Mouse (Mus musculus) left cerebral cortex, postnatal 14 days (tissue): ENCODE results near the gene Treml4. TPM values are rescaled to one million over a fixed set of nuclear protein-coding genes. Genes with fewer than 3 reads are reported as not detected.
A peak's percentile ranks its signal among the peaks of the same experiment; 100 is the strongest.
"Not testable (repeated sequence)": the region's sequence is repeated elsewhere in the genome, so short reads cannot be mapped to it uniquely, and the experiment has no call there.

ENCODE experiments used
- DNase-seq, 2 experiments: peaks; one replicate each; pipeline ENCODE4 v3.0.0; 2021 to 2022; ENCODE audit warnings: low spot score in 2 of 2, mixed read lengths in 1 of 2
- intact Hi-C: fragments of 180-260 bp; cut with DNase I; formaldehyde crosslinking; loops from one replicate; pipeline ENCODE4 v1.15.1; 2025
- total RNA-seq, 2 experiments: library from RNA; stranded (reverse); gene quantifications; 2 replicates each; pipeline ENCODE4 v1.2.3; 2021

The Treml4 gene
- total RNA-seq, 2 experiments from 2014 or later = not detected

- intact Hi-C loops = no loop called here
- DNase-seq = no peak
Measured at GRCm38 (mm10) chr17:48272158-48272557, 8.1 kb downstream of the Treml4 start.

DNA sequence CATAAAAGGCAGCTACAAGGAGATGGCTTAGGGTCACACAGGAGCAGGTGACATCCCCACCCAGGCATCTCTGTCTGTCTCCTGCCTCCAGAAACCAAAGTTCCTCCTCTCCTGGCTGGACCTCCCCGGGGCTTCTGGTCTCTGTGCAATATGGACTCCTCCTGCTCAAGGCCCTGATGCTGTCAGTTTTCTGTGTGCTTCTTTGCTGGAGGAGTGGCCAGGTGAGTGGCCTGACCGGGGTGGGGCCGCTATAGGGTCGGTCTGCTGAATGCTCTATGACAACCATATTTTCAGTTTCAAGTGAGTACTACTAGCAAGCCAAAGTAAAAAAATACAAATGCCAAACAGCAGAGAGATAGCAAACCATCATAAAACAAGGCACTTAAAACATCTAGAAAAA lies 8.5 kb downstream of the Treml4 start:
- intact Hi-C loops = no loop called here
- DNase-seq = no peak

- intact Hi-C loops = no loop called here
- no peak for DNase-seq
Measured at GRCm38 (mm10) chr17:48274098-48274497, 10.0 kb downstream of the Treml4 start.

DNA sequence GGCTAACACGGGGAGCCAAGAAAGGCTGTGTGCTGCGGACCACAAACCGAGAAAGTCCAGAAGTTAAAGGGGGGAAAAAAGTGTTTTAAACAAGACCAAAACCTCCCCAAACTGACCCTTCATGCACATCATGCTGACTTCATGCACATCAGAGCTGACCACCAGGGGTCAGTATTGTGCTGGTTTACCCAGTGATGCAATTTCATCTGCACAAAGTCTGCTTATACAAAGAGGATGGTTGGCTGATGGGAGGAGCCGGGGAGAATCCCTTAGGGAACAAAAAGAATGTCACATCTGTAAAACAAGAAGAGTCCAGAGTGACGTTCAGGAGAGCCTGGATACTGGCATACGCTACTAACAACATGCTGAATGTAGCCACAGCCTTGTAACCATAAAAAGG lies 10.8 kb downstream of the Treml4 start:
- peak; percentile 76 to 83 for DNase-seq
- intact Hi-C loops = loop anchor here (1.0 to 5.0 kb wide), 2 partner anchors 62 to 132 kb away; partner anchors contain the start of gene Nfya

- intact Hi-C loops = loop anchor here (1.0 to 5.0 kb wide), 2 partner anchors 62 to 132 kb away; partner anchors contain the start of gene Nfya
- DNase-seq = no peak
Measured at GRCm38 (mm10) chr17:48275736-48276135, 11.6 kb downstream of the Treml4 start.

DNA sequence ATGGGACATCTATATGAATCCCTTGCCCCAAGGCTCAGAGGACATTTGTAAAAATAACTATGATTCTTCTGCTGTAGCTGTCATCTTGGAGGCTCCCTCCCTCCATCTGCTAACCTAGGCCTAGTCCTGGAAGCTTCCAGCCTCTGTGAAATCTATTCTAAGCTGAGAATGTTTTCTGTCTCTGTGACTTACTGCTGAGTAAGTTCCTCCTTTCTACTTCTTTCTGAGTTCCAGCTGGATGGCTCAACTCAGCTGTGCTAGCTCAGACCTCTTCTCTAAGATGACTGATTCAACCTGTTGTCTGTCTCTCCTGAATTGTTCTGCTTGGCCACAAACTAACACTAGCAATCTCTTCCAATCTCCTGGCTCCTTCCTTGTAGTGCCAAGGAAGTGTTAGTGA lies 14.3 kb downstream of the Treml4 start:
- intact Hi-C loops = loop anchor here (5.0 kb wide), 1 partner anchor 129 kb away; the partner anchor contains the start of gene Nfya
- DNase-seq = no peak

- DNase-seq = no peak
- intact Hi-C loops = loop anchor here (5.0 kb wide), 1 partner anchor 128 kb away; the partner anchor contains the start of gene Nfya
Measured at GRCm38 (mm10) chr17:48279002-48279401, 14.9 kb downstream of the Treml4 start.

- DNase-seq = no peak
- intact Hi-C loops = no loop called here
Measured at GRCm38 (mm10) chr17:48280943-48281738, 17.0 kb downstream of the Treml4 start.

- no peak for DNase-seq
- intact Hi-C loops = no loop called here
Measured at GRCm38 (mm10) chr17:48281739-48282085, 17.6 kb downstream of the Treml4 start.

DNA sequence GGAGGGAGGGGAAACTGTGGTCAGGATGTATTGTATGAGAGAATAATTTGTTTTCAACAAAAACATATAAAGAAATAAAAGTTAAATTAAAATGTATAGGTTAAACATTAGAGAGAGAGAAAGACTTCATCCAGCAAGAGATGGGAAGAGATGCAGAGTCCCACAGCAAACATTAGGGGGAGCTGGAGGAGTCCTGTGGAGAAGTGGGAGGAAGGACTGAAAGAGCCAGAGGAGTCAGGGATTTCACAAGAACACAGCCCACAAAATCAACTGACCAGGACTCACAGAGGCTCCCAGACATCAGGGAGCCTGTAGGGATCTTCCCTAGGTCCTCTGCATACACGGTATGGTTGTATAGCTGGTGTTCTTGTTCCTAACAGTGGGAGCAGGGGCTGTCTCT lies 22.7 kb downstream of the Treml4 start:
- no peak for DNase-seq
- intact Hi-C loops = no loop called here

- intact Hi-C loops = no loop called here
Measured at GRCm38 (mm10) chr17:48287276-48287675, 23.2 kb downstream of the Treml4 start.

GRCm38 (mm10) chr17:48293500-48294194 lies 29.6 kb downstream of the Treml4 start:
- intact Hi-C loops = no loop called here
- no peak for DNase-seq

More at GRCm38 (mm10) chr17:48287276-48287675, 23.2 kb downstream of the Treml4 start:
- peak; percentile 19 to 21 for DNase-seq

GRCm38 (mm10) chr17:48299203-48299602 lies 35.1 kb downstream of the Treml4 start, which contains the start of gene Treml2:
Treml2 (plus strand) TSS chr17:48299498.
- intact Hi-C loops = no loop called here
- DNase-seq = no peak

DNA sequence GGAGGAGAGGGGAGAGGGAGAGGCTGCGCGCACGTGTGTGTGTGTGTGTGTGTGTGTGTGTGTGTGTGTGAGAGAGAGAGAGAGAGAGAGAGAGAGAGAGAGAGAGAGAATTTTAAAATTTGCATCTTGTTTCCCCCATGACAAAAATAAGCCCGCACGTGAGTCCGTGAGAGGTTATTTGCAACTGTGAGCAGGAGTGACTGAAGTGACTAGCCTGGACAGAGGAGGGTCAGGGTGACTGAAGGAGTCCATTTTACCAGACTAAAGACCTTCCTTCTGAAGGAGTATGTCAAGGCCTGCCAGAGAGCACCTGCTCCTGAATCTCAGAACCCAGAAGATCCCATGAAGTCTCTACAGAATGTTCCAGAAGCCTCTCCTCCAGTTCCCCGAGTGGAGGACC lies 35.7 kb downstream of the Treml4 start:
- peak in 1 of 2 experiments; percentile 21 for DNase-seq
- intact Hi-C loops = no loop called here

GRCm38 (mm10) chr17:48300199-48300598 lies 36.1 kb downstream of the Treml4 start:
- intact Hi-C loops = no loop called here
- DNase-seq = no peak

GRCm38 (mm10) chr17:48300861-48301260 lies 36.8 kb downstream of the Treml4 start:
- DNase-seq = no peak
- intact Hi-C loops = no loop called here

GRCm38 (mm10) chr17:48301792-48302191 lies 37.7 kb downstream of the Treml4 start:
- intact Hi-C loops = no loop called here
- DNase-seq = no peak

GRCm38 (mm10) chr17:48312124-48312523 lies 48.0 kb downstream of the Treml4 start:
- intact Hi-C loops = no loop called here
- DNase-seq = no peak

- intact Hi-C loops, DNase-seq: not testable (repeated sequence)
Measured at GRCm38 (mm10) chr17:48315905-48316579, 51.9 kb downstream of the Treml4 start, which contains the start of gene B430306N03Rik. B430306N03Rik (plus strand) TSS chr17:48316141.

DNA sequence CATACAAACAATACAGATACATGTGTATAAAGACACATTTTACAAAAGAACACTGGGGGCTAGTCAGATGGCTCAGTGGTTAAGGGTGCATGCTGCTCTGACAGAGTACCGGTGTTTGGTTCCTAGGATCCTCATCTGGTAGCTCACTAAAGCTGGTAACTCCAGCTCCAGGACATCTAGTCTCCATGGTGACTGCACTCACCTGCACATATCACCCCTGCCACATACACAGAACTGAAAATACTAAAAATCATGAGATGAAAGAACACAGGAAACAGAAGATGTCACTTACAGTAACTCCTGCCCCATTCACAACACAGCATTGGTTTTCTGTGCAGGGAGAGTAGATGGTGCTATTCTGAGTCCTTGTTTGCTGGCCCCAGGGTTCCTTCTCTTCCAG lies 54.6 kb downstream of the Treml4 start:
- DNase-seq = no peak
- intact Hi-C loops = no loop called here
